Mouse (Mus musculus): ENCODE measurements at regions not wholly inside any gene's neighbourhood (a gene's known extent, or its start where the extent isn't known, plus 50 kb on each side); places are given as distances from the start of the nearest gene placed in this dataset.

DNA sequence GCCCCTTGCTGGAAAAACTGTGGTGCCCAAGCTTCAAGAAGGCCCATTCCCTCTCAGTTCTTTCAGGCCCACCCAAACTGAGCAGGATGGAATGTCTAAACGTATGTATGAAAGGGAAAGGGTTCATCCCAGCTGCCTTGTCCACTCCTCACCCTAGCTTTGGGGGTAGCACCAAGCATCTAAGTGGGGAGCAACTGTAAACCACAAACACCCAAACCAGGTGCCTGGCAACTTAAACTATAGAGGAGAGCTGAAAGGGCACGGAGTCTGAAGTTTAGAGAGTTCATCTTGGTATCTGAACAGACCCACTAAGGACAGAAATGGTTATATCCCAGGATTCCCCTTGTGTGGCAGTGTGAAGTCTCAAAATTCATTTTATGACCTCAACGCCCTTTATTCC, 90.1 kb upstream of the Ssbp2 start:
- DNase-seq (ENCODE audit: low read depth, low spot score), result no peak

DNA sequence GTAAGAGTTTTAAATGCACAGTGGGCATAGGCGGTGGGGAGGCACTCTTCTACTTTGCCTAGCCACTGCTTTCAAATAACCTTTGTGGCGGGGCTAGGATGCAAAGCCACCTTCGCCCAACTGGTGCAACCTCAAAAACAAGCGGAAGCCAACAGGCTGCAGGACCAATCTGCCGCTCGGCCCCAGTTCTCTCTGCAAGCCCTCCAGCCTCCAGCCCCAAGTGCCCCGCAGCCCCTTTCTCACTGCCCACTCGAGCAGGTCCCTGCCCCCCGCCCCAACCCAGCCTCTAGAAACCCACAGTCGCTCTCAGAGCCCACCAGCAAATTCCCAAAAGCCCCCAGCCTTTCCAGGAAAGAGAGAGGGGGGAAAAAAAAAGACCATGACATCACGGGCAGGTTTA, 89.6 kb upstream of the Ssbp2 start:
- DNase-seq (ENCODE audit: low read depth, low spot score), result no peak

DNA sequence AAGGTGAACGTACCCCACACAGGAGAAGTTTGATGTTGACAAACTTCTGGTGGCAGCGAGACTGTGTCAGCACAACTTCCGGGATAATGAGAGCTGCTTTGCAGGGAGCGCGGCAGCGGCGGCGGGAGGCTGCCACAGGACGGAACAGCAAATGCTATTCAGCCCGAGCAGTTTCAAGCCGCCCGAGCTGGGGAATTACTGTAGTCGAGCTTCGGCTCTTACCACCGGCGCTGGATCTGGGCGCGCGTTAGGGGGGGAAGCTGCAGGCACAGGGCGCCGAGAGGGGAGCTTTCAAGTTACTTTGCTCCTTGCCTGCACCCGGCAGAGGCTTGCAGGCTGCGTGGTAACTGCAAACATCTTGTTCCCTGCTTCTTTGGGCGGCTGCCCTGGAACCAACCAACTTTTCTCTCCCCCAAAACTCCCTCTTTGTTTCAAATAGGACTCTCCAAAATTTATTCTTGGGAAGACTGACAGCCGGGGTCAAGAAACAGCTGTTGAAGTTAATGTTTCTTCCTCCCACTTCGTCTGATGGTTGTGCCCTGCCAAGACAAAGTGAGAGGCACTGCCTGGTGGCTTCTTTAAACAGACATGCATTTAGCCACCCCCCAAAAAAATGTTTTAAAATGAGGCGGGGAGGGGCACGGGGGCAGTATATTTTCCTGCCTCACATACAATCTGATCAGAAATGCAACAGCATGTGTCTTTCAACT, 89.0 kb upstream of the Ssbp2 start:
- peak; percentile 86 for DNase-seq (ENCODE audit: low read depth, low spot score)

DNA sequence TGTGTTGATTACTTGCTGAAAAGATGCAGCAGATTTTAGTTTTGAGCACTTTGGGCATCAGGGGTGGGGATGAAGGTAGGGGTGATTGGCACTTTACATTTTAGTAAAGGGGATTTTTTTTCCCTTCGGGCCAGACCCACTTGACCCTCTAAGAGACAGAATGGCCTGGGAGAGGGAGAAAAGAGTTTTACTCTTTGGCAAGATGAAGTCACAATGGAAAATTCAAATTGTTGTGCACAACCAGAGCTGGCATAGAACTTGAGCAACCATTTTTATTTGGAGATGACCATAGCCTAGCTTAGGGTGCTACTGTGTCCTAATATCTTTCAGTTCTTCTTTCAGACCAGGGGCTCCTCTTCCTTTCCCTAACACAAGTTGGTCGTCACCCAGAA, 88.5 kb upstream of the Ssbp2 start:
- no peak for DNase-seq (ENCODE audit: low read depth, low spot score)

DNA sequence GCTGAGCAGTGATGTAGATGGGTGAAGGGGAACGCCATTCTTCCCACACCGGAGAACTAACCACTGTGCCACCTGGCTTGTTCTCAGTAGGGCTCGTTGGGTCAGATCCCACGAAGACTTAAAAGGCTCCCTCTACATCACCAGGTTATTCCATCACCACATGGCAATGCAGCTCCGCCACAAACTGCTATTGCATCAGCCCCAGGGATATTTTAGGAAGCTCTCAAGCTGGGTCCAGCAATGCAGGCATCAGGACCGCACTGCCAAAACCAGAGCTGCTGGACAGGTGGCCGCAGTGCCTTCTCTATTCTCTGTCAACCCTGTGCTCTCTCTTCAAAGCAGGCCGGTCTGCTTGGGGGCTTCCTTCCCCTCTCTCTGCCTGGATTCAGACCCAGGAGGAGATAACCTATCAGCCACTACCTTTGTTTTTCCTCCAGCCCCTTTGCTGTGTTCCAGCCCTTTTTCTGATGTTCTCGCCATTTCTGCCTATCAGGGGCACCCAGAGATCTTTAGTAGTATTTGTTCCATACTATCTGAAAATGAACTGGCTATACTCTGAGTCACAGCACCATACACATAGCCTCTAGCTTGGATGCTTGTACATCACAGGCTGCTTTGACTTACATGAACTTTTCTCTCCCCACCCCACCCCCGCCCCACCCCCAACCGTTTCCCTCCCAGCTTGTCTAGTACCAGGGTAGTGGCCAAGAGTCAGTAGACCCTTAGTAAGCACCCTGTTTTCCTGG, 87.8 kb upstream of the Ssbp2 start:
- DNase-seq (ENCODE audit: low read depth, low spot score), result no peak

DNA sequence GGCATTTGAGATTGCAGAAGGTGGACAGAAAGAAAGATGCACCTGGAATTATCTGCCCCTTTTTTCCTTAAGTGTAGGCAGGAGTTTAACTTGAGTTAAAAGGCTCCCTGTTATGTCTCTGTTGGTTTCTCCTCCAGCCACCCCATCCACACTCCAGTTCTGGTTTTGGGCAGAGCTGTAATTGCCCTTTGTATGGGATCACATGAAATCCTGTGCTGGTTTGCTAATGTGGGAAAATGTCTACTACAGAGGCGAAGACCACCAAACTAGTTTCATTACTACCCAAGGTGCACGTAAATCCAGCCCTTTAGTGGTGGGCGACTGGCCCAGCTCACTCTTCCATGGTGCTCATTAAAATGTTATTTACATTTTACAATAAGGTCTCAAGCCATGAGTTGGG, 85.9 kb upstream of the Ssbp2 start:
- DNase-seq (ENCODE audit: low read depth, low spot score), result peak; percentile 47

DNA sequence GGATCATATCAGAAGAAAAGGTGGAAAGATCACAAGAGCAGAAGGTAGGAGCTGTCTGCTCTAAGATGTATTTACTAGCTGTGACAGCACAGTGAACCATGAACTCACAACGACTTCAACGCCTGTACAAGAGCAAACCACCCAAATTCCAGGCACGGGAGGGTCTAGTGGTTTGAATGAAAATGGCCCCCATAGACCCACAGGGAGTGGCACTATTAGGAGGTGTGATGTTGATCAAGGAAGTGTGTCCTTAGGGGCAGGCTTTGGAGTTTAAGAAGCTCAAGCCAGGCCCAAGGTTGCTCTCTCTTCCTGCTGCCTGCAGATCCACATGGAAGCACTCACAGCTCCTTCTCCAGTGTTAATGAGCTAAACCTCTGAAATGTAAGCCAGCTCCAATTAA, 83.5 kb upstream of the Ssbp2 start:
- no peak for DNase-seq (ENCODE audit: low read depth, low spot score)

DNA sequence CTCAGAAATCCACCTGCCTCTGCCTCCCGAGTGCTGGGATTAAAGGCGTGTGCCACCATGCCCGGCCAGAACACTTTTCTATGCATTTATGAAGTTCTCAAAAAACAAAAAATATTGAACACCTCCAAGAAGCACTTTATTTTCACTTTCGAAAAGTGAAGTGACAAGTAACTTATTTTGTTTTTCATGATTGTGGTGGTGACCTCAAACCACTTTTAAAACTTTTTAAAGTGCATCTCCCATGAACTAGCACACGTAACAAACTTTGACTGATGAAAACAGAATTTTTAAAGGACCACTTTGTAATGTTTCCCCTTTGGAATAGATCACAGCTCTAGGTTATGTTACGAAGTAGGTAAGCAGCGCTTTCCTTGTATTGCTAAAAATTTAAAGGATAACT, 82.7 kb upstream of the Ssbp2 start:
- no peak for DNase-seq (ENCODE audit: low read depth, low spot score)

DNA sequence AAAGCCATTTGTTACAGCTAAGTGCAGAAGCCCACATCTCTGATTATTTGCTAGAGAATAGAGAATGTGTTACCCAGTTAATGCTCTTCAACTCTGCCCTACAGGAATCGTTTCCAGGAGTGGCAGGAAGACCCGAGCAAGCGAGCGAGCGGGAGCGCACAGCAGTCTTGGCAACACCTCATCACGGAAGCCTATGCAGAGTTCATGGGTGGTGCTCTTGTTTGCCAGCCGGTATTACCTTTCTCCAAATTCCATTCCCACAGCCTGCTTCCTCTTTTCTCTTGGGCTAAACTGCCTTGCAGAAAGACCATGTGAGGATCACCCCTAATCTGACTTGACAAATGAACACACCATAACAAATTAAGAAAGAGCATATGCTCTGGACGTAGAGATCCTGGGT, 82.1 kb upstream of the Ssbp2 start:
- DNase-seq (ENCODE audit: low read depth, low spot score), result no peak

DNA sequence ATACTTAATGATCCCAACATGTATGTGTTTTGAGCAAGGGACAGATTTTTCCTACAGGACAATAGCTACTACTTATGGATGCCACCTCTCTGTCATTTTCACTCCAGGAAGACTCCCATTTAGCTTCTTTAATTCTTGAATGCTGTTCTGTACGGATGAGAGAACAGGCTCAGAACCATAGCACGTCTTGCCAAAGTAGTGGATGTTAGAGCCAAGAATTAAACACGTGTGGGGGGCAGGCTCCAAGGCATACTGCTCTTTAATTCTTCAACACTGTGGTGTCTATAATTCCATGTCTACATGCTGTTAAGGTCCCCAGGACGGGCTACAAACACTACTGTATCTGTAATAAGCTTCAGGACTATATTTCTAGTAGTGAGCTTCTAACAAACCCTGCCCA, 74.7 kb upstream of the Ssbp2 start:
- DNase-seq (ENCODE audit: low read depth, low spot score), result no peak

DNA sequence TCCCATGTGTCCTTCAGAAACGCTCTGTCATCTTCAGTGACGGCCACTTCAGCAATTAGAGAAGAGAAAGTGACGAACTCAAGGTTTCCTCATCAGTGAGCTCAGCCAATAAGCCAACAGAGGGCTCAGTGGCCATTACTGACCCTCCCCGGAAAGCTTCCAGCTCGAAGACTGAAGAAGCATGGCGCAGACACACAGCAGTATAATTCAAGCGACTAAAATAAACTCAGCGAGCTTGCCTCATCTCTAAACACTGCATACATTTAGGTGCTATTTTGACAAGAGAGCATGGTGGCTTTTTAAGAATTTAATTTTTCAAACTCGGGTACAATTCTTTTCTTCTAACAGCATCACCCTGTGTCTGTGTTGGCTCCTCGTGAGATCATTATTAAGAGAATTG, 72.2 kb upstream of the Ssbp2 start:
- no peak for DNase-seq (ENCODE audit: low read depth, low spot score)

DNA sequence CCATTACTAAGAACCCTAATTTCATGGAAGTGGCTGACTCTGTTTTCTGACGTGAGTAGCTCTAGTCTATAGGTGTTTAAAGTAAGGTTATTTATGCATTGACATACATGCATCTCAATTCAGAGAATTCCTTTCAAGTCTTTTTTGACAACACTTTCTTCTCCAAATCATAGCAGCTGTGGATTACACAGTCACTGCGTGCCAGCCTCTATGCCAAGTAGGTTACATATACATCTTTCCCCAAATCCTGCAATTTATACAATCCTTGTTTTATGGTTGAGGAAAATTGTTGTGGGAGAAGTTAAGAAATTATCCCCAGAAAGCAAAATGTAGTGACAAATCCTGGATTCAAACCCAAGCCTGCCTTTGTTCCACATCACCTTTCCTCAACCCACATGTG, 56.5 kb upstream of the Ssbp2 start:
- DNase-seq (ENCODE audit: low read depth, low spot score), result no peak

DNA sequence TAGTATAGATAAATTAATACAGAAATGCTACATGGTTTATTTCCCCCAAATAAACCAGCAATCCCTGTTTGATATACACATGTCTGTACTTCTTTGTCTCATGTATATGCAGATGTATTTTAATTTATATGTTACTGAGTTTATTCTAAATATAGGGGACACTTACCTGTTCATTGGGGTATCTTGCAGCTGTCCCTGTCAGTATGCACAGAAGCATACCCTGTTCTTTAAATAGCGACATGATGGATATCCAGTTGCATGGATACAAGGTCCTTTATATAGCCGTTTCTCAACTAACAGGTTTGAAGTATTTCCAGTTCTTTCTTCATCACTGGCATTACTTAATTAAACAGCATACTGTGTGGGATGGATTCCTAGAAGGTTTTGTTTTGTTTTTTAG, 55.1 kb upstream of the Ssbp2 start:
- no peak for DNase-seq (ENCODE audit: low read depth, low spot score)

DNA sequence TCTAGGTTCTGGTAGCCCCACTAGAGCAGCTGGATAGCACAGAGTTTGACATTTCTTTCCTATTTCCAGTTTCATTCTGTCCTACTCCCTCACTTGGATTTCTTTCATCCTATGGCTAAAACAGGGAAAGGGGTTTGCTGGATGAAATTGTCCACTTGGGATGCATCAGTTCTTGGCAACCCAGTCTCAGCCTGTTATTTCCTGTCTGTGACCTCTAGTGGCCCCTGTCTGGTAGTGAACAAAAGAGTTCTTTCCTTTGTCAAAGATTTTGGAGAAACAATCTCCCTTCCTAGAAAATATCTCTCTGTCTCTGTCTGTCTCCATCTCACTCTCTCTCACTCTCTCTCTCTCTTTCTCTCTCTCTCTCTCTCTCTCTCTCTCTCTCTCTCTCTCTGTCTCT, 50.0 kb upstream of the Ssbp2 start:
- no peak for DNase-seq (ENCODE audit: low read depth, low spot score)
